Mouse (Mus musculus): ENCODE results near the gene Dlg5. TPM values are rescaled to one million over a fixed set of nuclear protein-coding genes. Genes with fewer than 3 reads are reported as not detected.

Gene Dlg5
- total RNA-seq, 2 experiments from 2014 or later = 7.9 to 8.4 TPM

DNA sequence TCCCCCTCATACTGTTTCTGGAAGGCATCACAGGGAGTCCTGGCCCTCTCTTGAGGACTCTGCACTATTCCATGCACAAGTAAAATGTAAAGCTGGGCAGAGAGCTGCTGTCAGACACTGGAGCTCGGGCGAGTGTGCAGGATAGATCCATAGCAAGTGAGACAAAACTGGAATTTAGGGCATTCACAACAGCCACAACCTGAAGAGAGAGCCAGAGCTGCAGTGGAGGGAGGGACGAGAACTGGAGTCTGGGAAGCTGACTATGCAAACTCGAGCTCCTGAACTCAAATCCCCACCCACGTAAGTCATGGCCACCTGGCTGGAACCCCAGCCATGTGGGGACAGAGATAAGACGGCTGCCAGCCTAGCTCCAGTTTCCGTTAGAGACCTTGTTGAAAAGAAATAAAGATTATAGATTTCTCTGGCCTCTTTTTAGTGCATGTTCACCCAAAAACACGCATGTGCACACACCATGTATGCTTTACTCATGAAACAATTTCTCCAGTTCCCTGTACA is 105.4 kb downstream of the Dlg5 start:
- intact Hi-C loops (cut with DNase I) = no loop called here
- DNase-seq (ENCODE audit: low spot score) = no peak

DNA sequence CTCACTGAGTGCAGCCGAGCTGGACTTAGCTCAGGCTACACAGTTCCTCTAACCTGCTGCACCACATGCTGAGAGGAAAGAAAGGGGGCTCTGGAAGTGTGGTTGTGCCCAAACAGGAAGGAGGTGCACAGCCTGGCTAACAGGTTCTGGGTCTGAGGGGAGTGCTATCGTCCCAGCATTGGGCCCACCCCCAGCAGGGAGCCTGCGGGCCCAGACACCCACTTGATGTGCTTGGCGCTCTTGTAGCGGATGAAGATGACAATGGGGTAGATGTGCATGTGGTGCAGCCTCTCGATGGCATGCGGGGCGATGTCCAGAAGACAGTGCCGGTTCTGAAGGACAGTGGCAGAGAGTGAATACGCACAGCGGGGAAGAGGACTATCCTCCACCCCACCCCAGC is 108.8 kb downstream of the Dlg5 start:
- intact Hi-C loops (cut with DNase I) = loop anchor here (1.0 kb wide), 1 partner anchor 15 kb away; no protein-coding TSS in a partner anchor
- no peak for DNase-seq (ENCODE audit: low spot score)

DNA sequence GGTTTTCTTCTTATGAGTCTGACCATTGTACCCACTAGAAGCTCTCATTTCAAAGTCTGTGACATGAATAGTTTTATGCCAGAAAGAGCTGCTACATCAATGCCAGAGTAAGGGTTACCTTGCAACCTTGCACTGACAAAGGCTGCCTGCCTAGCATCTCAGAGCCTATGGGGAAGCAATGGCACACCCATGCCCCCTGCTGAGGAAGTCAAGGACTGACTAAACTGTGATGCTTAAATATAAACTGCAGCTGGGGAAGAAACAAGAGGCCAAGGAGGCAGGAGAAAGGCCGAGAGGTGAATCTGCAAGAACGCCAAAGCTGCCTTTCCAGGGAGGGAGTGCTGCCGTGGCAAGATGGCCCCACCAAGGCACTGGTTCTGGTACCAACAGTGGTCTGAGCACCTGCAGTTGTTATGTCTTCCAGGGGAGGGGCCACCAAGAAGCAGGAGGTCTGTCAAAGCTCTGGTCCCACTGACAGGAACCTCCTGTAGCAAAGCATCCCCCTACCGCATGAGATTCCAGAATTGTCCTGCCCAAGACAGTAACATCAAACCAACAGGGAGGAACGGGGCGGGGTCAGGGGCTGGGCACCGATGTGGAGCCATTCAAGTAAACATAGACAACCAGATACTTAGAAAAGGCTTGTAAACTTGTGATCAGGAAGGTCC is 111.0 kb downstream of the Dlg5 start:
- DNase-seq (ENCODE audit: low spot score) = no peak
- intact Hi-C loops (cut with DNase I) = no loop called here

DNA sequence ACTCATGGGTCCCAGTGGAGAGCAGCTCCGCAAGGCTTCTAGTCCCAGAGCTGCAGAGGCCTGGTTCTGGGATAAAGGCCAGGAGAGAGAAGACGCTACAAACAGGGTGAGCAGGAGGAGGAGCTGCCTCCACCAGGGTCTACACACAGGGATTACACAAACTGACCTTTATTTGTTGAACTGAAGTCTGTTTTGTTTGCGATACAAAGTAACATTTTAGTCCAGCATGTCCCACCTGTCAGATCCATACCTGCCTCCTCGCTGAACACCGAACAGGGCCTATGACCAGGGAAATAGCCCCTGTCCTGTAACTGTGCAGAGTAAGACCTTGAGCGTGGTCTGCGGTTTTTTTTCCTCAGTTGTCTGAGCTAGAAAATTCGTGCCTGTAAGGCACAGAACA is 111.9 kb downstream of the Dlg5 start:
- intact Hi-C loops (cut with DNase I) = no loop called here
- DNase-seq (ENCODE audit: low spot score) = no peak

DNA sequence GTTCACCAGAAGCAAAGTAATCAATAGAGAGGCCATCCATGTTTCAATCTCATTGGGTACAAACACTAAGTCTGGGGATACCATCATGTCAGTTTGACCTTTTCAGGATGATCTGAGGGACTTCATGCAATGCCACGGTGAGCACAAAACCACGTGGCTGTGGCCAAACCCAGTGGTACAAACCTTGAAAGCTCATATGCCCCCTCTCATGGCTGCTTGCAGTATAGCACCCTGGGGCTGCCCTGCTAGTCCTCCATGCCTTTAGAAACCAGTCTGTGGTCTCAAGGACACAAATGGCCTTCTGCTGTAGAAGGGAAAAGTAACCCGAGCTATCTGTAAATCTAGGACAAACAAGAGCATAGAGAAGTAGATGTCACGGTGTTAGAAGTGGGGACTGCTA is 113.6 kb downstream of the Dlg5 start:
- no peak for DNase-seq (ENCODE audit: low spot score)
- intact Hi-C loops (cut with DNase I) = no loop called here

DNA sequence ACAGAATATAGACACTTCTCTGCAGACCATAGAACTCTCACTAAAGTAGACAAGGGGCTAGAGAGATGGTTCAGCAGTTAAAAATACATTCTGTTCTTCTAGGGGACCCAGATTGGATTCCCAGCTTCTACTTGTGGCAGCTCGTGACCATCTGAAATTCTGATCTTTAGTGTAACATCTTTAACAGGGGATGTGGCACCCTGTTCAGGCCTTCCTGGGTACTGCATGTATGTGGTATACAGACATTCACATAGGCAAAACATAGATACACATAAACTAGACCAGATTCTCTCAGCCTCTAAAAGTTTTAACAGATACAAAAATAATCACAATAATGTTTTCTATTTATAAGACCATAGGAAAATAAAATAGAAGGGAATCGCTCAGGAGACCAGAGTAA is 120.7 kb downstream of the Dlg5 start:
- intact Hi-C loops (cut with DNase I) = no loop called here
- DNase-seq (ENCODE audit: low spot score) = no peak

DNA sequence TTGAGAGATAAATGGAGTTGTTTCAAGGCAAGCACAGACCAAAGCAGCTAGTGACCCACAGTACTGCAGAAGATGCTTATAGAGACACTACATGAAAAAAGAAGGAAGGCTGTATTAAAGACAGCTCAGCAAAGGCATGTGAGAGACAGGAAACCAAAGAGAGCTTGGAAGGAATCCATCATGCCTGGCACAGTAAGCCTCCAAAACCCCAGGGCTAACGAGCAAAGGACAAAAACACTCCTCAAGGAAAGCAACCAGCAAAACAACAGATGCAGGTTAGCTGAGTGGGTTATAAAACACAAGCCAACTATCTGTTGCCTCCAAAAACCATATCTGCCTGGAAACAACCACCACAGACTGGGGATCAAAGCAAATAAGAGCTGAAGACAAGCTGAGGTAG is 121.5 kb downstream of the Dlg5 start:
- intact Hi-C loops (cut with DNase I) = no loop called here
- no peak for DNase-seq (ENCODE audit: low spot score)

DNA sequence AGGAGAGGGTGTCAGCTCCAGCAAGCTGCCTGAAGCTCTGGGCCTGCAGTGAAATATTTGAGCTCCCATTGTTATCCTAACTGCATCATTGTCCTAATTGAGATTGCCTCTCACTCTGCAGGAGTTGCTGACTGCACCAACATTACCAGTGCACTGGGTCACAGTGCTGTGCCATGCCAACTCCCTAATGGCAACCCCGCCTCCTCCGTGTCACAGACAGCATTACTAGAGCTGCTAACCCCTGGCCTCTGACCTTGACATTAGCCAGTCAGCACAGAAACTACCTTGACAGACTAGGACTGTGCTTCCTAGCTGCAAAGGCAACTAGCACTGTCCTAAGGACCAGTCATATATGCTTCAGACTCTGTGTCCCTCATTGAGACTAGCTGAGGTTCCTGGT is 139.0 kb downstream of the Dlg5 start:
- no peak for DNase-seq (ENCODE audit: low spot score)
- intact Hi-C loops (cut with DNase I) = no loop called here

DNA sequence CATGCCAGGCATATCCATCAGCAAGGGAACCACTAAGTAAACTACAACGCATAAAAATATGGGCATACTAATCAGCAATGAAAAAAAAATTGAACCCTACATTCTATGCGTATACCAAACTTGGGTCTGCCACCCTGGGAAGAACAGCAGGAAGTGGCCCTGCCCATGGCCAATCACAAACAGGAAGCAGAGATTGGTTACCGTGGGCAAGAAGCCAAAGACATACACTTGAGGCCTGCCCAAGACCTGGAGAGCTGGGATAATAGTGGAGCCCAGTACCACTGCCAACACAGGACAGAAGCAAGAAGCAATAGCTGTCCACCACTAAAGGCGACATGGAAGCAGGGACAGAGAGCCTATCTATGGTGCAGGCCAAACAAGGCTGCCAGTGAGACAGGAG is 146.9 kb downstream of the Dlg5 start:
- intact Hi-C loops (cut with DNase I) = no loop called here
- no peak for DNase-seq (ENCODE audit: low spot score)

DNA sequence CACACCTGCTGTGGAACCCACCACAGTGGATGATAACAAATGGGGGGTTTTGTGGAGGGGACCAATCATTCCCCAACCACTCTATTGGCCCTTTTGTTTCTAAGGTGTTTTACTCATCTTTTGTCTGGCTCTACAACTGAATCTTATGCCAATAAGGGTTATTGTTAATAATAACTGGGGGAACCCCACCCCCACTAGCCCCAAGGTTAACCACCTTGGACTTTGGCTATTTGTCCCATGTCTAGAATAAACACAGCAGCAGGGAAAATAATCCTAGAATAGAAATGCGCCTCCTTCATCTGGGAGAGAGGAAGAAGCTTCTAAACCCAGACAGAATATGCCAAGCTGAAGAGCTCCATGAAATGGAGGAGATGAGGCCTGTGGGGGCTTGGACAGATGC is 151.1 kb downstream of the Dlg5 start:
- no peak for DNase-seq (ENCODE audit: low spot score)
- intact Hi-C loops (cut with DNase I) = no loop called here

DNA sequence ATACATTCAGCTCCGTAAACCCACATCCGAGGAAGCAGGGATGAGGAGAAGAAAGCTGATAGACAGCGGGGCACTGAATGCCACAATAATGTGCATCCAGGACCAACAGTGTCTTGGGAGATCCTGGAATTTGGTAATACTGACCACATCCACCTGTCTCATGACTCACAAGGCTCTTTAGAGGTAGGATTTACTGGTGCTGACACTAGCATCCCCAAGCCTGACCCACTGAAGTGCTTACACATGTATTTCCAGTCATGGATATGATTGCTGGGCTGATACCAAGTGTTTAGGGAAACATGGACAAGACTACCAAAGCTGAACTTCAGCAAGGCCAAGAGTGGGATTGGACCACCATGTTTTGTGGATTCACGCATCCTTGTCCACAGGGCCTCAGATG is 152.5 kb downstream of the Dlg5 start:
- intact Hi-C loops (cut with DNase I) = no loop called here
- DNase-seq (ENCODE audit: low spot score) = no peak

DNA sequence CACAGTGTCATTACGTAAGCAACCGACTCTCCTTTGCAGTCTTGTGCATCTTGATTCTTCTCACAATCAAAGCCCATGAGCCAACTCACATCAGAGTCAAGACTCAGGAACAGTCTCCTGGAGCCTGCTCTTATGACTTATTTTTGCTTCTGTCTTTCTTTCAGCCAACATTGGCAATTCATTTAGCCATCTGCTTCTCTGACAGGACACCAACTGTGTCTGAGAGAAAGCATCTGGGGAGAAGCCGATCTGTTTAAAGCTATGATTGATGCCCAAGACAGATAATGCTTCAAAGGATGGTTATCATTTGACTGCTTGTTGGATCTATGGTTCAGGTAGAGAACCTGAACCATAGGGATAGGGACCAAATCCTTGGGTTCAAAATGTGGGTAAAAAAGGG is 153.3 kb downstream of the Dlg5 start:
- DNase-seq (ENCODE audit: low spot score) = no peak
- intact Hi-C loops (cut with DNase I) = no loop called here

DNA sequence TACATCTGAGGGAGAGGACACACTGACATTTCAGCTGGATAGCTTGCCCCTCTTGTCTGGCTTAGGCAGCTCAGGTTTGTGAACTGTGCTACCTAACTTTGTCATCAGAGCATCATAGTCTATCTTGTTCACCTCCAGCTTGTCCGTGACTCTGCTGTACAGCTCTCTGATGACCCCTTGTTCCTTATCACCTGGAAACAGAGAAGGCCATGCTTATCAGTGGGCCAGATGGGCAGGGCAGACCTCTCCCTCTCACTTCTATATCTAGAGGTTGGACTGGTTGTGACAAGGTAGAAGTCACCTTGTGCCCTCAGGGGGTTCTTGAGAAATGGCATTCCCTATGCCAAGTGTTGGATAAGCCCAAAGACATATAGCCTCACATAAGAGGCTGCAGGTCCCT is 154.9 kb downstream of the Dlg5 start:
- DNase-seq (ENCODE audit: low spot score) = no peak
- intact Hi-C loops (cut with DNase I) = no loop called here

DNA sequence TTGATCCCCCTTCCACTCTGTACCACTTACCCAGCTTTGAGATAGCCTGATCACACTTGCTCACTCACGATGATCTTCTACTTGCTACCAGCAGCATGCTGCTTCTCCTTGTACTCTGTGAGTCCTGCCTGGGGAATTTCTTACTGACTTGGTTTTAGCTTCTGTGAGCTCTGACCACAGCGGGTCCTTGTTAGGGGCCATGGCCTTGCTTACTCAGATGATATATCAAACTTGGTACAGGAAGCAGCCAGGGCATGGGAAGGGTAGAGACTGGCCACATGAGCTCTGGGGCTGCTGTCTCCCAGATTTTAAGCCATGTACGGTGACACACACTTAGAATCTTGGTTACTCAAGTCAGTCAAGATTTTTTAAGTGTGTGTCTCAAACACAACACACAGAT is 156.5 kb downstream of the Dlg5 start:
- intact Hi-C loops (cut with DNase I) = no loop called here
- no peak for DNase-seq (ENCODE audit: low spot score)

DNA sequence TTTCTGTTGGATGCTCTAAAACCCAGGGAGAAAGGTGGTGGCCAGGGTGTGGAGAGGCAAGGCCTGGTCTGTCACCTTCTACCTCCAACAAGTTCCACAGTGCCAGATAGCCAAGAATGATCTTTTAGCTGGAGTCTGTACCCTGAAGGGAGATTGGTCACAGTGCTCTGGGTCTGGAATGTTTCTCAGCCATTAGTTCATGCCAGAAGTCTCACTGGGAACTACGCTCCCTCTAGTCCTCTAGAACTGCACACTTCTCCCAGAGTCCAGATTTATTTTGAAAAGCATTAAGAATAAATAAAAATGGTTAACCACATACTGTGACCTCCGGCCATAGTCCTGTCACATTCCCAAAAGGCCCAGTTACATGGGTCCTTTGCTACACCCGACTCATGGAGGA is 158.3 kb downstream of the Dlg5 start:
- intact Hi-C loops (cut with DNase I) = no loop called here
- no peak for DNase-seq (ENCODE audit: low spot score)

DNA sequence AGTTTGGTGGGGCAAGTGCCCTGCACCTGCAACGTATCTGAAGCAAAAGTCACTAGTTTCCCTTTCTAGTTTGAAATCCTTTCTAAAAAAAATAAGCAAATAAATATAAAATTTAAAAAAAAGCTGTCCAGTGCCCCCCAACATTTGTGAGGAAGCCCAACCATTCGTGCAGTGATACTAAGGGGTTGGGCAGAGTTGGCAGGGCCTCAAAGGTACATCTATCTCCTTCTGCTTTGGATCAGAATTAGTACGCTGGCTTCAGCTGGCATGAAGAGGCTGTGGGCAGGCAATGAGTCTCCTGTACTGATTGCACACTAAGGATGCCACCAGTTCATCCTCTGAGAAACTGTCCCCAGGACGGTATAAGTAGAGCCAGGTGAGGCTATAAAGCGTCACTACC is 159.2 kb downstream of the Dlg5 start:
- no peak for DNase-seq (ENCODE audit: low spot score)
- intact Hi-C loops (cut with DNase I) = no loop called here

Small RNAs within 50 kb of the gene (microRNA-seq; reads per million reads assigned to microRNA genes)
- not detected for gene Mir7210

Other genes starting within 250 kb of the Dlg5 start
- under 1 TPM; 0.45 to 0.81 TPM for gene Kcnma1, start 231.4 kb downstream of the Dlg5 start, total RNA-seq (2021)
- not detected for gene E330034G19Rik, start 47.3 kb upstream of the Dlg5 start, total RNA-seq (2021)
- 10 to 100 TPM in 1 of 2 experiments, 1 to 10 TPM in 1; 9.3 to 10.2 TPM for gene Polr3a, start 241.1 kb upstream of the Dlg5 start, total RNA-seq (2021)
- 100 to 1,000 TPM; 821 to 836 TPM for gene Rps24, start 241.2 kb upstream of the Dlg5 start, total RNA-seq (2021)